Mouse (Mus musculus): ENCODE measurements at regions not wholly inside any gene's neighbourhood (a gene's known extent, or its start where the extent isn't known, plus 50 kb on each side); places are given as distances from the start of the nearest gene placed in this dataset.

GRCm38 (mm10) chr6:101685734-101686133 is 308.0 kb upstream of the Pdzrn3 start:
- ATAC-seq (ENCODE audit: low FRiP score, low read depth) = no peak
- no peak overlapping the region for H3K4me3 ChIP-seq (replicated peaks; ENCODE audit: low read length)

GRCm38 (mm10) chr6:101684390-101684789 is 306.7 kb upstream of the Pdzrn3 start:
- no peak for TF ChIP-seq POLR2A (IDR thresholded peaks at IDR 0.05; ENCODE audit: borderline replicate concordance, extremely low read depth, insufficient read depth, insufficient read length)
- Histone ChIP-seq H3K27ac (replicated peaks; ENCODE audit: low read depth, low read length) (no peak overlapping the region), H3K27me3 (ENCODE audit: control insufficient read depth, insufficient read depth, low read length) (no peaks in the 10 kb centered on the region), H3K9ac (ENCODE audit: low read depth, low read length, severe bottlenecking) (no peak overlapping the region), H3K4me3 (replicated peaks; ENCODE audit: low read length) (no peak overlapping the region), H3K9me3 (ENCODE audit: control insufficient read depth, low read length) (no peaks in the 10 kb centered on the region), H3K36me3 (ENCODE audit: control insufficient read depth, insufficient read depth, low read length) (no peaks in the 10 kb centered on the region), H3K4me1 (ENCODE audit: control insufficient read depth, insufficient read depth, low read length) (no peaks in the 10 kb centered on the region), H3K4me2 (replicated peaks; ENCODE audit: low read depth, low read length, severe bottlenecking) (no peak overlapping the region)
- 67% methylated on average over 2 of the region's 2 CpGs for WGBS
- DNase-seq (ENCODE audit: low spot score) (no peak), ATAC-seq (ENCODE audit: low FRiP score, low read depth) (no peak)

More at GRCm38 (mm10) chr6:101685734-101686133, 308.0 kb upstream of the Pdzrn3 start:
- DNase-seq (ENCODE audit: low spot score) = no peak
- TF ChIP-seq POLR2A (IDR thresholded peaks at IDR 0.05; ENCODE audit: borderline replicate concordance, extremely low read depth, insufficient read depth, insufficient read length) = no peak
- Histone ChIP-seq H3K27ac (replicated peaks; ENCODE audit: low read depth, low read length) (no peak overlapping the region), H3K9me3 (ENCODE audit: control insufficient read depth, low read length) (no peaks in the 10 kb centered on the region), H3K4me1 (ENCODE audit: control insufficient read depth, insufficient read depth, low read length) (no peaks in the 10 kb centered on the region), H3K4me2 (replicated peaks; ENCODE audit: low read depth, low read length, severe bottlenecking) (no peak overlapping the region), H3K9ac (ENCODE audit: low read depth, low read length, severe bottlenecking) (no peak overlapping the region), H3K27me3 (ENCODE audit: control insufficient read depth, insufficient read depth, low read length) (no peaks in the 10 kb centered on the region), H3K36me3 (ENCODE audit: control insufficient read depth, insufficient read depth, low read length) (no peaks in the 10 kb centered on the region)
- 72% methylated on average over 8 of the region's 8 CpGs for WGBS

GRCm38 (mm10) chr6:101674846-101675245 is 297.1 kb upstream of the Pdzrn3 start:
- Histone ChIP-seq H3K27ac (replicated peaks; ENCODE audit: low read depth, low read length) (no peak overlapping the region), H3K36me3 (ENCODE audit: control insufficient read depth, insufficient read depth, low read length) (no peaks in the 10 kb centered on the region), H3K4me2 (replicated peaks; ENCODE audit: low read depth, low read length, severe bottlenecking) (no peak overlapping the region), H3K9me3 (ENCODE audit: control insufficient read depth, low read length) (no peaks in the 10 kb centered on the region), H3K9ac (ENCODE audit: low read depth, low read length, severe bottlenecking) (no peak overlapping the region), H3K4me3 (replicated peaks; ENCODE audit: low read length) (no peak overlapping the region), H3K4me1 (ENCODE audit: control insufficient read depth, insufficient read depth, low read length) (no peaks in the 10 kb centered on the region), H3K27me3 (ENCODE audit: control insufficient read depth, insufficient read depth, low read length) (no peaks in the 10 kb centered on the region)
- no peak for ATAC-seq (ENCODE audit: low FRiP score, low read depth)
- no peak for DNase-seq (ENCODE audit: low spot score)
- 78% methylated on average over 4 of the region's 4 CpGs for WGBS
- TF ChIP-seq POLR2A (IDR thresholded peaks at IDR 0.05; ENCODE audit: borderline replicate concordance, extremely low read depth, insufficient read depth, insufficient read length) = no peak

GRCm38 (mm10) chr6:101670770-101671169 is 293.1 kb upstream of the Pdzrn3 start:
- no peak overlapping the region for H3K4me2 ChIP-seq (replicated peaks; ENCODE audit: low read depth, low read length, severe bottlenecking)
- H3K4me3 ChIP-seq (replicated peaks; ENCODE audit: low read length) = no peak overlapping the region
- H3K27me3 ChIP-seq (ENCODE audit: control insufficient read depth, insufficient read depth, low read length) = no peaks in the 10 kb centered on the region
- H3K9ac ChIP-seq (ENCODE audit: low read depth, low read length, severe bottlenecking) = no peak overlapping the region
- no peaks in the 10 kb centered on the region for H3K9me3 ChIP-seq (ENCODE audit: control insufficient read depth, low read length)
- no peaks in the 10 kb centered on the region for H3K36me3 ChIP-seq (ENCODE audit: control insufficient read depth, insufficient read depth, low read length)
- WGBS = 68% methylated on average over 5 of the region's 5 CpGs
- no peaks in the 10 kb centered on the region for H3K4me1 ChIP-seq (ENCODE audit: control insufficient read depth, insufficient read depth, low read length)
- DNase-seq (ENCODE audit: low spot score) = no peak
- TF ChIP-seq POLR2A (IDR thresholded peaks at IDR 0.05; ENCODE audit: borderline replicate concordance, extremely low read depth, insufficient read depth, insufficient read length) = no peak
- no peak; the same call in 1 of the 2 replicates for ATAC-seq (ENCODE audit: low FRiP score, low read depth)
- no peak overlapping the region for H3K27ac ChIP-seq (replicated peaks; ENCODE audit: low read depth, low read length)

- H3K27me3 ChIP-seq (ENCODE audit: control insufficient read depth, insufficient read depth, low read length) = no peaks in the 10 kb centered on the region
- ATAC-seq (ENCODE audit: low FRiP score, low read depth) = no peak
- H3K4me2 ChIP-seq (replicated peaks; ENCODE audit: low read depth, low read length, severe bottlenecking) = no peak overlapping the region
- no peak for TF ChIP-seq POLR2A (IDR thresholded peaks at IDR 0.05; ENCODE audit: borderline replicate concordance, extremely low read depth, insufficient read depth, insufficient read length)
- no peaks in the 10 kb centered on the region for H3K9me3 ChIP-seq (ENCODE audit: control insufficient read depth, low read length)
- no peaks in the 10 kb centered on the region for H3K36me3 ChIP-seq (ENCODE audit: control insufficient read depth, insufficient read depth, low read length)
- H3K4me3 ChIP-seq (replicated peaks; ENCODE audit: low read length) = no peak overlapping the region
- no peak overlapping the region for H3K9ac ChIP-seq (ENCODE audit: low read depth, low read length, severe bottlenecking)
- no peaks in the 10 kb centered on the region for H3K4me1 ChIP-seq (ENCODE audit: control insufficient read depth, insufficient read depth, low read length)
- H3K27ac ChIP-seq (replicated peaks; ENCODE audit: low read depth, low read length) = no peak overlapping the region
- WGBS = 75% methylated on average over 5 of the region's 5 CpGs
- no peak for DNase-seq (ENCODE audit: low spot score)
Observed at GRCm38 (mm10) chr6:101669118-101669845, 291.6 kb upstream of the Pdzrn3 start.
